Mouse (Mus musculus) embryonic fibroblast, embryonic 13.5 days (primary cell): ENCODE measurements at regions not wholly inside any gene's neighbourhood (a gene's known extent, or its start where the extent isn't known, plus 50 kb on each side); places are given as distances from the start of the nearest gene placed in this dataset.

Source experiments
- CTCF ChIP-seq: IDR thresholded peaks from 2 replicates; pipeline ENCODE4 v1.5.1; 2011; ENCODE audit warnings: mild to moderate bottlenecking, control low read depth, low read length, moderate library complexity, borderline replicate concordance; ENCODE audit not compliant: insufficient read depth
- POLR2A ChIP-seq: IDR thresholded peaks from 2 replicates; pipeline ENCODE4 v1.6.1; 2011; ENCODE audit warnings: low read depth, mild to moderate bottlenecking, control low read depth, low read length, moderate library complexity

DNA sequence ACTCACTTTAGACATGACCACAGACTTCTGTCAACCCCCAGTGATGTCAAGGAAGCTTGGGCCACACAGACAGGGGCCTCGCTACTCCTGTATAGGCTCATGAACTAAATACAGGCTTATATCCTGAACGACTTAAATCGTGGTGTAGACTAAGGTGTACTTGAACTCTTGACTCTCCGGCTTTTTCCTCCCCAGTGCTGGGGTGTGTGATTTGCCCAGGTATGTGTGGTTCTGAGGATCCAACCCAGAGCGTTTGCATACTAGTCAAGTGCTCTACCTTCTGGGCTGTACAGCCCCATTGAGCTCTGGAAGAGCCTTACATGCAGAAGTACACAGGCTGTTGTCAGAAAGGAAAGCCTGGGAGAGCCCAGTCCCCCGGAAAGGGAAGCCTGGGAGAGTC lies 143.2 kb upstream of the Zfp64 start:
- no peak for TF ChIP-seq POLR2A
- no peak for TF ChIP-seq CTCF
